Mouse (Mus musculus) leukemia stem cell, adult 10-12 weeks (primary cell): Measurements from ENCODE around the gene Sec1. TPM values are rescaled to one million over a fixed set of nuclear protein-coding genes. Genes with fewer than 3 reads are reported as not detected.

Source experiments
- polyA plus RNA-seq: library from polyadenylated mRNA; stranded (reverse); fragments of >175 nt; gene quantifications from 2 replicates; pipeline ENCODE4 v1.2.3, GENCODE M21; 2012; ENCODE audit warnings: low replicate concordance

Sec1 gene
- not detected in 2 replicates for polyA plus RNA-seq

DNA sequence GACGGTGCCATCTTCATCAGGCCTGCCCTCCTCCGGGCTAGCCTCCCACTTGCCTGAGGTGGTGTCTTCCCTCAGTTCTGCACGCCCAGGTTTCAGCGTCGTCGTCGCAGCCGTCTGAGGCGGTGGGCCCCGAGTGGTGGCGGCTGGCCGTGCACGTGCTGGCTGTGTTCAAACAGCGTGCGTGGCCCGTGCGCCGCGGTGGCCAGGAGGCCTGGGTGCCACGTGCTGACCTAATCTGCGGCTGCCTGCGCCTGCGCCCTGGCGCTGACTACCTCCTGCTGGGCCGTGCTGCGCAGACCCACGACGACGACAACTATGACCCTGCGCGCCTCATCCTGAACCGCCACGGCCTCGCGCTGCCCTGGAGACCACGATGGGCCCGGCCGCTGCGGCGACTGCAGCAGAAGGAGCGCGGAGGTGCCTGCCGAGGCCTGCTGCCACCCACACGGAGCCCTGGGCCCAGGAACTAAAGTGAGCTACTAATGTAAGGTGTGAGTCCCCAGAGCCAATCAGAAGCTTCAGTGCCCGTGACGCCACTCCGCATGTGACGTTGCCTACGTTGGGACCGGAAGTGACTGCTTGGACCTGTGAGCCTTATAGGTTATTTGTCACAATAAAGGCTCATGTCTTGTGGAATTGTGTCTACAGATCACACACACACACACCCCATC lies at the start of gene Sec1:
Sec1 (minus strand) TSS at position 482 of the 671 bp plus-strand sequence.

DNA sequence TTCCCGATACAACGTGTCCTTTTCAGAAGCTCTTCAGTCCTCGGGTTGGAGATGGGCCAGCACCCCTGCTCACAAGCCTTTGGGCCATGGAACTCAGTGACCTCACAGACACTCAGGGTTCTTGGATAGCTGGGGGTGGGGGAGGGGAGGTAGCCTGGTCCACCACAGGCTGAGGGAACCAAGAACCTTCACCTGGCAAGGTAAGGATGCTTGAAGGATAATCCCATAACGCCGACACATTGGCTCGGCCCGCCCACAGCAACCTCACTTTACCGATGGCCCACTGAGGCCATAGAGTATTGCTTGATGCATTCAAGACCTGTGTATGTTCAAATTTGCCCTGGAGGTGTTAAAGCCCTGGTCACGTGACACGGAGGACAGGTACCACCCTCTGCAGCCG lies 31.5 kb upstream of the Sec1 start, which contains the start of gene Spaca4:
Spaca4 (minus strand) TSS at position 101 of the 400 bp plus-strand sequence.

DNA sequence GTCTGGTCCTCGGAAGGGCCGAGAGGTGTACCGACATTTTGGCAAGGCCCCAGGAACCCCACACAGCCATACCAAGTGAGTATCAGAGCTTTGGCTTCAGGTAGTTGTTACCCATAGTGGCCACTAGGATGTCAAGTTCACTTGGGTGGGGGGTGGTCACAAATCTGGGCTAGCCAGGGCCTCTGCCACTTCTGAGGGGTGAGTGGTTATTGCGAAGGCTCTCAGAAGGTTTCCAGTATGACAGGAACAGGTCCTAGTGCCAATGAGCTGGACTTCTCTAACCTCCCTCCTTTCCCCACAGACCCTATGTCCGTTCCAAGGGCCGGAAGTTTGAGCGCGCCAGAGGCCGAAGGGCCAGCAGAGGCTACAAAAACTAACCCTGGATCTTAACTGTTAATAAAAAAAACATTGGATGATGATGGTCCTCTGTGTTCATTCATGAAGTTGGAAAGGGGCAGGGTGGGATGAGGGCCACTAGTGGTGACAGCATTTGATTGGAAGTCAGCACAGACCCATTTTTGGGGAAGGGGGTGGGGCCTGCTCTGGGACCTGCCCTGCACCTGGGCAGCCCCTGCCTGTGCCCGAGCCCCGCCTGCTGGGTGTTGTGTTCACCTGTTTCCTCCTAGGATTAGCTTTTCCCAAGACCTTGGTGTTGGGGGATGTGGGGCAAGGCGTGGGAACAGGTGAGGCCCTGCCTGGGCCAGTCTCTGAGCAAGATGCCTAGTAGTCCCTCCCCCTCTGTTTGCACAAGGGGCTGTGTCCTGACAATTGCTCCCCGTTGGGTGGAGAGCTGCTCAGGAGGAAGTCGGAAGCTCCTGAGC lies 26.4 kb upstream of the Sec1 start, which contains the start of gene Fam83e:
Fam83e (plus strand) TSS at position 800 of the 821 bp plus-strand sequence.

DNA sequence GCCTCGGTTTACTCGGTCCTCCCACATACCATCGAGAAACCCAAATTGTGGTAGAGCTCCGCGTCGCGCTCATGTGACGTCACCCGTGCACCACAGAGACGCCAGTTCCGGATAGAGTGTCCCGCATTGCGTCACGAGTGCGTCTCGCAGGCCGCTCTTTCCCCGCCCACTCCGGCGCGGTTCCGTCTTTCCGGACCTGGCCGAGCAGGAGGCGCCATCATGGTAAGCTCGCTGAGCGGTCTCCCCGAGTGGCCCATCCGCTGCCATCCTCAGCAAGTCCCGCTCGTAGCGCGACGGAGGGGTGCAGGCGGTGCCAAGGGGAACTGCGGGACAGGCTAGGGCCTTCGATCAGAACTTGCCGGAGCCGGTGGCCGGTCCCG lies 23.7 kb upstream of the Sec1 start, which contains the start of gene Sphk2:
Sphk2 (minus strand) TSS at position 85 of the 380 bp plus-strand sequence.

DNA sequence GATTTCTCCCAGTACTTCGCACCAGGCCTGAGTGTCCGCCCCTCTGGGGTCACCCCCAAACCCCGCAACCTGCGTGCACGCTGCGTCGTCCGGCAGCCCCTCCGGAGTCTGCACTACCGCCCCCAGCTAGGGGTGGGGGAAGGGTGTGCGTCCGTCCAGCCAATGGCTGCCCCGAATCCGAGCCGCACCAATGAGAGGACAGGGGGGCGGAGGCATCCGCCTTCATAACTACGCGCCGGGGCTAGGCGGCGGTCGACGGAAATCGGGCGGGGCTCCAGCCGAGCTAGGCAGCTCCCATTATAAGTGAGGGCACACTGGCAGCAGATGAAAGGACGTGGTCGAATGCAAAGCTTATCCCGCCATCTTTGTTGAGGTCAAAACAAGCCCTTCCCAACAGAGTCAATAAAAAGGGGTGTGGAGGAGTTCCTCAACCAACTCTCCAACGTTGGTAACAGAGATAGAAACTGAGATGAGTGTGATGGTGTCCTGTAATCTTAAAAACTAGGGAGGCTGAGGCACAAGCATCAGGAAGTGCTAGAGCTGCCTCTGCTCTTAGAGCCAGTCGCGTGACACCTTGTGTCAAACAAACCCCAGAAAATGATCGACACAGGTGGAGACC lies 21.0 kb upstream of the Sec1 start, which contains the start of gene Rpl18:
Rpl18 (plus strand) TSS at position 368 of the 619 bp plus-strand sequence.

DNA sequence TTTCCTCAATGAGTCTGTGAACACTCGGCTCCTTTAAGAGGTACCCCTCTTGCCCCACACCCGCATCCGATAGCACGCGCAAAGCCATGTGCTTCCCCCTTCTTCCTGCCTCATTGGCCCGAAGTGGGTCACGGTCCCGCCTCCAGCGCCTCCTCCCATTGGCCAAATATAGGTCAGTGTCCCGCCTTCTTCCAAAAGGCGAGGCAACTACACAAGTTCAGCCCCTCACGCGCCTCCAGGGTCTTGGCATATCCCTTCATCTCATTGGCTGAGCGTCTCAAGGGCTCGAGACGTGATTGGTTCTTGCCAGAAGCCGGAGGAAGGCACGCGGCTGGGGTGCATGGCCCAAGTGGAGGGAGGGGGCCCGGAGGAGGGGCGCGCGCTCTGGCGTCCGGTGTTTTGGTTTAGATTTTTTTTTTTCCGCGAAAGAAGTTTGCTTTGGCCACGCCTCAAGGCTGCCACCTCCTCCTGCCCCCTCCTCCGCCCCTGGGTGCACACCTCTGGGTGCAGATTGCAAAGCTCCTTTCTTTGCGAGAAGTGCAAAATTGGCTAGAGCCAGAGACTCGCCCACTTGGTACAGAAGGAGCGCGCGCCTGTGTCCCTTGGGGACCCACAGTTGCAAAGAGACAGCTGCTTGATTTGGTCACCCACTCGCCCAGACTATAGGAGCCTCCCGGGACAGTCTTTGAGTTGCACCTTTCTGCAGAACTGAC lies 10.7 kb upstream of the Sec1 start, which contains the start of gene Dbp:
Dbp (plus strand) TSS at position 359 of the 713 bp plus-strand sequence.

DNA sequence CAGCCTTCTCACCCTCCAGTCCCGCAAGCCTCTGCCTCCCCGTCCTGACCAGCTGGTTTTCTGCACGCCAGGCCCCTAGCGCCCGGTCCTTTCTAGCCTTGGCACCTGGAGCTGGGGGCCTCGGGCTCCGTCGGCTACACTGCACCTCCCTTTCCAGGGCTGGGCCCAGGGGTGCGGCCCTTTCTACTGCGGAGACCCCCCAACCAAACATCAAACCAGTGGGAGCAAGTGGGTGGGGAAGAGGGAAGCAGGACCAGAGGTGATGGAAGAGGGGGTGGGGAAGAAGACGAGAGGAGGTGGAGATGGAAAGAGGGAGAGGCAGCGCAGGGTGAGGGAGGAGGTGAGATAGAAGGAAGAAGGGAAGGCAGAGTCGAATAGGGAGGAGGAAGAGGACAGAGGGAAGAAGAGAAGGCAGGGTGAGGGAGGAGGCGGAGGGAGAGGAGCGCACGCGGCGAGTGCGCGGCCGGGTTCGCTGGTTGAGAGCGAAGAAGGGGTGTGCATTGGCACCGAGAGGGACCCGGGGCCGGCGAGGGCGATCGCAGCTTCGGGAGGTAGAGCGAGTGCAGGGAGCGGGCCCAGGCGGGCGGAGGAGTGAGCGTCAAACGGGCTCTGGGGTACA lies 5.4 kb upstream of the Sec1 start, which contains the start of gene Car11:
Car11 (plus strand) TSS at position 321 of the 619 bp plus-strand sequence.

DNA sequence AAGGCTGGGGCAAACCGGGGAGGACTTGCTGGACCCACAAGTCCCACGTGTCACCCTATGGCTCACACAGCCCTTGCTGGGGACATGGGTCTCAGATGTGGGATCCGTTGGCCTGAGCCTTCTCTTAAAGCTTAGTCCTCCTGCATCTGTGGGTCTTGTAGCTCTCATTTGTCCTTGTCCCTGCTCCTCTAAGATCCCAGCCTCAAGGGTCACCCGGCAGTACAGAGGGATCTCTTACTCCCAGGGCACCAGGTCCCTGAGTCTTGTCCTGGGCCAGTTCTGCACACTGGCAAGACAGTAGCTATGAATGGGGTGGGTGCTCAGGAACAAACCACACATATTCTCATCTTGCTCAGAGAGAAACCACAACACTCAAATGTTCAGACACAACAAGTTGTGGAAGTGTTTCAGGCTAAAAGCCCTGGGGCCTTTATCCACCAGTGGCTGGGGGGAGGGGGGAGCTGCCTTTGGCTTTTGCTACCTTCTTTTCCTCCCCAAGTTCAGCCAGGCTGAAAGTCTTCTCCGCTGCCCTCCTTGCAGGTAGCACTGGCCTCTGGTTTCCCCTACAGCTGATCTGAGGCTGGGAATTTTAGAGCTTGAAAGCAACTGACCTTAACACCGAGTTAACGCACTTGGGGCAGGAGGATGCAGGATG lies 10.7 kb downstream of the Sec1 start, which contains the start of gene Ntn5:
Ntn5 (plus strand) TSS at position 627 of the 655 bp plus-strand sequence.

DNA sequence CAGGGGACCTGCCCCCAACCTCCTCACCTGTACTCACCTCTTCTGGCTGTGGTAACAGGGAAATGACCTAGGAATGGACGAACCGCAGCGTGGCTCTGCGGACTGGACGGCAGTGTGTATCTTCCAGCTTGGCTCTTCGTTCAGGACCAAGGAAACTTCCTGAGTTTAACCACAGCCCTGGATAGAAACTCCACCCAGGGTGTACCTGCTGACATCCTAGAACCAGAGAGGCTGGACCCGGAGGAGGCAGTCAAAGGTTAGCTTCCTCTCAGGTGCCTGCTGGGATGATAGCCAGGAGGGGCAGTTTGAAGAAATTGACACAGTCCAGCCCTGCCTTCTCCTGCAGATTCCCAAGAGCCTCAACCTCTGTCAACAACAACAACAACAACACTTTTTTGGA lies 28.0 kb downstream of the Sec1 start, which contains the start of gene Fut2:
Fut2 (minus strand) TSS at position 234 of the 400 bp plus-strand sequence.

DNA sequence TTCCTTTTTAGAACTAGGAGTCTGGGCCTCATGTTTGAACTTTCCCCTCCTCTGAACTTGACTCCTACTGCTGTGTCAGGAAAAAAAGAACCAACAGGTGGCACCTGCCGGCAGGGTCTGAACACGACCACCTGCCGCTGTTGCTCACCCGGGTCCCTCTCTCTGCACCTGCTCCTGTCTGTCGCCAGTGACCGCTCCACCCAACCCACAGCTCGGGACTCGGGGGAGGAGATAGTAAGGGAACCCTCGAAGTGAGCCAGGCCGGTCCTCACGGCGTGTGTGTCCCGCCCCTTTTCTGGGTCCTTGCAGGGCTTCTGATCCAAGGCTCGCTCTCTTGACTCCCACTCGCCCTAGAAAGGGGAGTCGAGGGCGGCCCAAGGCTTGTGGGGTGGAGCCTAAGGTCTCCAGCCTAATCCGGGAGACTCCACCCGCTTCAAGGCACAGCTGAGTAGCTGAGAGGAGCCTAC lies 54.6 kb downstream of the Sec1 start, which contains the start of gene Mamstr:
Mamstr (plus strand) TSS at position 417 of the 467 bp plus-strand sequence.

Other genes with a start within 250 kb of the Sec1 start
- 5,681 and 8,825 TPM in 2 replicates for gene Ftl1, start 234.5 kb downstream of the Sec1 start, polyA plus RNA-seq
- 180 and 264 TPM in 2 replicates for gene Bax, start 227.5 kb downstream of the Sec1 start, polyA plus RNA-seq
- 0.27 and 0.61 TPM in 2 replicates for gene Tulp2, start 212.5 kb downstream of the Sec1 start, polyA plus RNA-seq
- not detected in 2 replicates for gene Gm45808, start 207.6 kb downstream of the Sec1 start, polyA plus RNA-seq
- 0.83 and 1.7 TPM in 2 replicates for gene Dhdh, start 205.6 kb downstream of the Sec1 start, polyA plus RNA-seq
- 344 and 572 TPM in 2 replicates for gene Nucb1, start 184.0 kb downstream of the Sec1 start, polyA plus RNA-seq
- 200 and 371 TPM in 2 replicates for gene Ppp1r15a, start 168.1 kb downstream of the Sec1 start, polyA plus RNA-seq
- 2.0 and 2.8 TPM in 2 replicates for gene Plekha4, start 168.1 kb downstream of the Sec1 start, polyA plus RNA-seq
- gene Hsd17b14, start 139.5 kb downstream of the Sec1 start, polyA plus RNA-seq: 0.29 and 1.3 TPM in 2 replicates
- gene Bcat2, start 124.2 kb downstream of the Sec1 start, polyA plus RNA-seq: 17.8 and 57.8 TPM in 2 replicates
- 0.52 TPM in 1 of 2 replicates, not detected in the other for gene Fgf21, start 78.9 kb downstream of the Sec1 start, polyA plus RNA-seq
- not detected in 2 replicates for gene Fut1, start 77.1 kb downstream of the Sec1 start, polyA plus RNA-seq
- gene Izumo1, start 72.6 kb downstream of the Sec1 start, polyA plus RNA-seq: 0.42 and 0.64 TPM in 2 replicates
- 4.3 and 5.9 TPM in 2 replicates for gene Rasip1, start 66.9 kb downstream of the Sec1 start, polyA plus RNA-seq
- gene Mamstr, start 54.4 kb downstream of the Sec1 start, polyA plus RNA-seq: 0.10 and 0.50 TPM in 2 replicates
- not detected in 2 replicates for gene Fut2, start 28.0 kb downstream of the Sec1 start, polyA plus RNA-seq
- 0.69 and 0.93 TPM in 2 replicates for gene Ntn5, start 10.4 kb downstream of the Sec1 start, polyA plus RNA-seq
- 0.55 TPM in 1 of 2 replicates, not detected in the other for gene Car11, start 5.4 kb upstream of the Sec1 start, polyA plus RNA-seq
- gene Dbp, start 10.7 kb upstream of the Sec1 start, polyA plus RNA-seq: 7.1 and 10.3 TPM in 2 replicates
- gene Rpl18, start 21.1 kb upstream of the Sec1 start, polyA plus RNA-seq: 7,435 and 17,506 TPM in 2 replicates
- 120 and 196 TPM in 2 replicates for gene Sphk2, start 23.6 kb upstream of the Sec1 start, polyA plus RNA-seq
- 2.5 and 3.1 TPM in 2 replicates for gene Fam83e, start 26.8 kb upstream of the Sec1 start, polyA plus RNA-seq
- gene Spaca4, start 31.4 kb upstream of the Sec1 start, polyA plus RNA-seq: not detected in 2 replicates
- gene Lmtk3, start 89.3 kb upstream of the Sec1 start, polyA plus RNA-seq: 0.23 and 0.87 TPM in 2 replicates
- not detected in 2 replicates for gene Sult2b1, start 90.3 kb upstream of the Sec1 start, polyA plus RNA-seq
- 111 and 339 TPM in 2 replicates for gene Cyth2, start 120.2 kb upstream of the Sec1 start, polyA plus RNA-seq
- 0.52 and 0.74 TPM in 2 replicates for gene Kcnj14, start 130.4 kb upstream of the Sec1 start, polyA plus RNA-seq
- gene Grwd1, start 136.5 kb upstream of the Sec1 start, polyA plus RNA-seq: 35.1 and 38.4 TPM in 2 replicates
- gene Kdelr1, start 178.4 kb upstream of the Sec1 start, polyA plus RNA-seq: 924 and 1,158 TPM in 2 replicates
- gene Grin2d, start 184.0 kb upstream of the Sec1 start, polyA plus RNA-seq: 0.38 and 0.52 TPM in 2 replicates
- 1.0 and 3.0 TPM in 2 replicates for gene Syngr4, start 202.3 kb upstream of the Sec1 start, polyA plus RNA-seq
- 14.5 and 32.3 TPM in 2 replicates for gene Tmem143, start 202.5 kb upstream of the Sec1 start, polyA plus RNA-seq
- gene Emp3, start 227.0 kb upstream of the Sec1 start, polyA plus RNA-seq: 44.3 and 105 TPM in 2 replicates
- 0.83 and 1.0 TPM in 2 replicates for gene Ccdc114, start 229.7 kb upstream of the Sec1 start, polyA plus RNA-seq